Mouse (Mus musculus) gastrocnemius, adult 8-10 months (tissue): ENCODE measurements around the gene Rictor. TPM values are rescaled to one million over a fixed set of nuclear protein-coding genes. Genes with fewer than 3 reads are reported as not detected.

Experiments
- DNase-seq, 2 experiments: peaks; one replicate each; pipeline ENCODE4 v3.0.0; 2022; ENCODE audit warnings: low spot score in 2 of 2
- total RNA-seq, 4 experiments: library from RNA; stranded (reverse); gene quantifications; 2 replicates each; pipeline ENCODE4 v1.2.4; 2022

Rictor gene
- 10 to 100 TPM in 2 of 4 experiments, 1 to 10 TPM in 2; 9.1 to 13.3 (median 10.1) TPM for total RNA-seq

DNA sequence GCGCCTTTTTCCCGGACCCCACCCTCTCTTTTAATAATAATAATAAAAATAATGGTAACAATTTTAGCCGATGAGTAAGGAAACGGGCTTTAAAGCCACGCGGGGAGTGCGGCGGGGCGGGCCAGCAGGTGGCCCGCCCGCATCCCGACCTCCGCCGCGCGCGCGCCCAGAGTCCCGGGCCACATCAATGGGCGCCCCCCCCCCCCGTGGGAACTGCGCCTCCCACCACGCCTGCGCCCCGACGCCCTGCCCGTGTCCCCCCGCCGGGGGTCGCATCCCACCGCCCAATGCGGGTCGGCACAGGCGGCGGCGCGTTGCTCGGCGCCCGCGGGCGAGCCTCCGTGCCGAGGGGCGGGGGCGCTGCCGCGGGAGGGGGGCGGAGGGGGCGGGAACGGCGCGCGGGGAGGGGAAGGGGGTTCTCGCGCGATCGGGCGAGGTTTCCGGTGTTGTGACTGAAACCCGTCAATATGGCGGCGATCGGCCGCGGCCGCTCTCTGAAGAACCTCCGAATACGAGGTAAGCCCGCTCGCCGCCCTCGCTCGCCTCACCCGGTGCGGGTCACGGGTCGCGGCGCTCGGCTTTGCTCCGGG is at the start of gene Rictor:
Gene Rictor, plus strand, starts transcription at position 444 of the 590 bp plus-strand sequence.
- DNase-seq, result peak; percentile 53 to 60

DNA sequence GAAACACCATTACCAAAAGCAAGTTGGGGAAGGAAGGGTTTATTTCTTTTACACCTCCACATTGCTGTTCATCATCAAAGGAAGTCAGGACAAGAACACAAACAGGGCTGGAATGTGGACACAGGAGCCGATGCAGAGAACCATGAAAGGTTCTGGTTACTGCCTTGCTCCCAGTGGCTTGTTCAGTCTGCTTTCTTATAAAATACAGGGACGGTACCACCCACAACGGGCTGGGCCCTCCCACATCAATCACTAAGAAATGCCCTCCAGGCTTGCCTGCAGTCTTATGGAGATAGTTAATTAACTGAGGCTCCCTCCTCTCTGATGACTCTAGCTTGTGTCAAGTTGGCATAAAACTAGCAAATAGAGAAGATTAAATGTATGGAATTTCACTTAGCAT is 46.2 kb upstream of the Rictor start:
- DNase-seq, result no peak

DNA sequence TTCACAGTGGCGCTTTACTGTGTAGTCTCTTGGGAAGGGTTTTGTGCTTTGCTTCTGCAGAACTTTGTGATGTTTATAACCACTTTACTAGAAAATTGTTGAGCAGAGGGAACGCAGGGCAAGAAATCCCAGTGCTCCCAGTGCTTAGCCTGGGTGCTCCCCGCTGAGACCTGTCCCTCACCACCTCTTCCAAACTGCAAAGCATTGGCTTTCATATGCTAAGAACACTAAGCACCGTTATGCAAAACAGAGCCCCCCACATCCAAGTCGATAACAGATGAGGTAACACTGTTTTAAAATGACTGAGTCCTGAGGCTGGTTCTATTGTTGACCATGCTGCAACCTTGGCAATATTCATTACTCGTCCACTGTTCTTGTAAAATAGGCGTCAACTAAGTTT is 44.2 kb upstream of the Rictor start:
- DNase-seq, result no peak

DNA sequence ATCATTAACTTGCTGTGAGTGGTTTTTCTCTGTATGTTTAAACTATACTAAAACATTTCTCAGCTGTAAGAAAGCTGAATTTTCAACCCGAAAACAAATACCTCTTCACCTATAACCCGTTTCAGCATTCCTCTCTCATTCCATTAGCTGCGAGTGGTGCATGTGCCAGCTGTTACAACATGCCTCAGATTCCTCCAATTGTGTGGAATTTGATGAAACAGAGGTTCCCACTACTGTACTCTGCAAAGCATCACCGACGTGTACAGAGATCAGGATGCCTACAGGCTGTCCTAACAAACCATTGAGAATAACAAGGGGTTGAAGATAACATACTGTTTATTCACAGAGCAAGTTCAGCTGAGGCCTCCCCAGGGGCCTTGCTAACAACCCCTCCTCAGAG is 42.1 kb upstream of the Rictor start:
- DNase-seq, result no peak

DNA sequence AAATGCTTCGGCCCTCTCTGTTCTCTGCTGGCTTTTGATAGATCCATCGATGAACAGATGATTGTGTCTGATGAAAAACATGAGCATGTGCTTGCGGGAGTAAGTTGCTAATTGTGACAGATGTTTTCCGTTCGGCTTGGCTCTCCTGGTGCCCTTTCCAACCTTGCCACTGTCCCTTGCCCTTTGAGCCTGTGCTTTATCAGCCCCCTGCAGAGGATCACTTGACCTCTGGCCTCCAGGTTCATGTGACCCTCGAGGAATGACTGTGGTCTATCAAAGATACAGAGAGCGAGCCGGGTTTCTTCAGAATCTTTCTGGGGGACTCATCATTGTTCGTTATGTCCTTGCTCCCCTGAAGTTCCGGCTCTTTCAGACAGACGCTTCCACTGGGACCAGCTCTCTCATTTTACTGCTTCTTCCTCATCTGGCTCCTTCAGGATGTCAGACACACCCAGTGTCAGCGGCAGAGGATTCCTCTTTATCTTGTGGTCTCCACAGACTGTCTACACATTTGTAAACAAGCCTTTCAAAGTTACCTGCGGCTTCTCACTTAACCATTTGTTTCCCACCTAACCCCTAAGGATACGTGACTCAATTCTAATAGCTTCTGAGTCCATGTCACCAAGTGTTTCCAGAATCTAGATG is 39.3 kb upstream of the Rictor start:
- no peak for DNase-seq

DNA sequence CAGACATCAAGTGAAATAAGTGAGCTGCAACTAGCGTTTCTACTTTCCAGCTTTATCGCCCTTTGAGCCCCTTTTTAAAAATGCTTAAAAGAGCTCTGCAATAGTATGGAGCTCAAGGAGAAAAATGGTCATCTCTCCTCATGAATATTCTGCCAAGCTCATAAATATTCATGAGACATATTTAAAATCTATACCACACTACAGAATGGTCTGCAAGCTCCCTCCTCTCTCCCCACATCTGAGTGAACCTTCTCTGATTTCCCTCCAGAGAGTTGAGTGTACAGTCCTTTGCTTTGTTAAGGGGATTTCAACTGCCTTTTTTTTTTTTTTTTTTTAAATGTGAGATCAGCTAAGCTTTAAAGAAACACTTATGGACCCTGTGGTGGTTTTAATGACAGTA is 29.7 kb upstream of the Rictor start:
- no peak for DNase-seq

DNA sequence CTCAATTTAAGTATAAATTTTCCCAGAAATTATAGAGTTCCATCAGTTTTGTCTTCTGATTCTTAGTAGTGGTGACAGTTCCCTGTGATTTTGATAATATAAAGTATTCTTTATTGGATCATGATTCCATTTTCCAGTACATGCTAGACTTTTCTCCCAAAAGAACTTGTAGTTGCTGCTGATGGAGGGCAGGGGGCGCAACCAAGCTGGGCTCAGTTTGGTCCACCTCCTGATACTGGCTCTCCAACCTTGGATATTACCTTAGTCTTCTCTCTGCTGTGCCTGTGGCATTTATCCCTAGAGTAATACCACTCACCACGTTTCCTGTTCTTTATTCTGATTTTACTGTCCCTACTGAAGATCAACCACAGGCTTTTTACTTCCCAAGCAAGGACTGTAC is 6.0 kb upstream of the Rictor start:
- no peak for DNase-seq

DNA sequence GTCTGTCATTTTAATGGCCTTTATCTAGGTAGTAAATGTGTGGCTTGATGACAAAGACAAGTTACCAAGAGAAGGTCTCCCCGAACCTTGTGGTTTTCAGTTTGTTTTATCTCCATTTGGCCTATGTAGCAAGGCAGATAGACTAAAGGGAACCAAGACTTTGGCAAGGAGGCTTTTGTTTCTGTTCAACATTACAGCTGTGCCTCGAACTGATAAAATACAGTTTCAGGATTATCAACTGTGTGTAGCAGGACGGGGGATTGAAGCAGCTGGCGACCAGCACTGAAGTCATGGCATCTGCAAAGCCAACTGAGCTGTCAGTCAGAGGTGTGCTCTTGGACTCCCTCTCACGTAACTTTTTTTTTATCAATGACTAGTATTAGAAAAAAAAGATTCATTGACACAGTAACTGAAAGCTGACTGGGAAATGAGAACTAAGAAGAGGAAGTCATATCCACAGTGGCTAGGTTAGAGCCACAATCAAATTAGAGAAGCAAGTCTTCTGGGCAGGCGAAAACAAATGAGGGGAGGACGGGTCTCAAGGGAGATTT is 2.8 kb upstream of the Rictor start:
- DNase-seq, result no peak

DNA sequence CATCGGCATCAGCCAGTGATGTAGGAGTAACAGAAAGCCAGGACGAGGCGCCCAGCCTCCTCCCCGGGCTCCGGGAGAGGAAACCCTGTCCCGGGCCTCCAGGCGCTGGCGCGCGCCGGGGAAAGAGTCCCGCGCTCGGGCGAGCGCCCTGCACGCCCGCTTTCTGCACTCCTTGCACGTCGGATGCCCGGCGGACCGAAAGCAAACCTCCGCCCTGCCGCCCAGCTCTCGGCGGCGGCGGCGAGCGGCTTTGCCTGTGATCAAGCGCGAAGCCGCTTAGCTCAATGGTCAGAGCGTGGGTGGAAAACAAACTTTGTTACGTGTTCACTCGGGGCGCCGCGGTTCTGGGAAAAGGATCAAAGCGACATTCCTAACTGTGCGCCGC is 636 bp upstream of the Rictor start:
- DNase-seq, result peak; percentile 40 to 49

DNA sequence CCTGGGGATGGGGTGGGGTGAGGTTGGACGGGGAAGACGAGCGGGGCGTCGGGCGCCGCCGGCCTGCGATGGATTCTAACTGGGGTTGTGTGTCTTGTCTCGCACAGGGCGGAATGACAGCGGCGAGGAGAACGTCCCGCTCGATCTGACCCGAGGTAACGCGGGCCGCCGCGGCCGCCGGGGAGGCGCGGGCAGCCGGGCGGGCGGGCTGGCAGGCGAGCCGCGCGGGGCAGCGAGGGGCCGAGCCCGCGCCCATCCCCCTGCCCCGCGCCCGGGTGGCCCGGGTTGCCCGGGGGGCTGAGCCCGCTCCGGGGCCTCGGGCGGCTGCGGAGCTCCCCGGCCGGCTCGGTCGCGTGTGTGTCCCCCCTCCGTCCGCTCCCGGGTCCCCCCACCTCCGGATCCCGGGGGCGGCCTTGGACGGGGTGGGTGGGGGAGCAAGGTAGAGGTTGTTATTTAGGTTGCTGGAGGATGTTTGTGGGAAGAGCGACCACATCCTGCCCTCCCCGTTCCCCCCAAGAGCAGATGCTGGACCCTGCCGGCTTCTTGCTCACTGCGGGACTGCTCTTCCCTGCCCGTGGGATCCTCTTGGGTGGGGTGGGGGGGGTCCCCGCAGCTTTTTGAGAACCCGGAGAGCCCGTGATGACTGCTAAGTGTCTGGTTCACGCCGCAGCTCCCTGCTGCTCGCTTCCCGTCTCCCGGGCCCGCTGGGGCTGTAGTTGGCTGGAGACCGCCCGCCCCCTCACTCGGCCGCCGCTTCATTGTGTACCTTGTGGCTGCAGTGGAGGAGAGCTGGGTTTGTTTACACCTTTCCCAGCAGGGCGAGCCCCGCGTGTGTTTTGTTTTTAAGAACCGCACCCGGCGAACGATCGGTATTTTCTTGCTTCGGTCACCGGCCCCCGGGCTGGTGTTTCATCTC is 605 bp downstream of the Rictor start:
- DNase-seq, result no peak

DNA sequence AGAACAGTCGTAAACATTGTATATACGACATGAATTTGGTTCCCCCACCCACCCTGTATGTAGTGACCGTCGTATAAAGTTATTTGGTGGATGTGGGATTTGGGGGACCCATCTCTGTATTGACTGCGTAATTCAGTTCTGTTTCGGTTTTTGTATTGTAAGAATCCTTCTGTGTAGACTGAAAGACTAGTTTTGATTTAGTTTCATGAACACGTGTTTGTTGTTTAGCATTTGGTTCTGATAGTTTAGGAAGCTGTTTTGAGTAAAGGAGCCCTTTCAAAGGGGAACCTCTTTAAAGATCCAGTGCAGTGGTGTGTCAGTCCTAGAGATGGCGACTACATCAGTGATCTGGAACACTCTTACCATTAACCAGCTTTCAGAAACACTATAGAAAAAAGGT is 1.4 kb downstream of the Rictor start:
- no peak for DNase-seq

DNA sequence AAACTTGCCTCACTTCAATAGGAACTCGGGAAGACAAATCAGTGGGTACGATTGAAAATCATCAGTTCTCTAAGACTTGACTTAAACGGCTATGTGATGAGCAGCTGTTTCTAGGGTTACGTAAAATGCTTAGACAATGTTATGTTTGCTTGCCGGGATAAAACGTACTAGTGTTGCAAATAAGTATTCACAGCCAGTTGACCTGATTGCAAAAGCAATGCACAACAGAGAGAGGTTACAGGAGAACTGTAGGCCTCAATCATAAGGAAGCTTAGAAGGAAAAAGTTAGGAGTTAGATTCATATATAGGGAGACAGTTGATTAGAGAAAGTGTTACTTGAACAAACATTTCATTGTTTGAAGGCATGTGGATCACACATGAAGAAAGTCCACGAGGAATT is 2.2 kb downstream of the Rictor start:
- no peak for DNase-seq

DNA sequence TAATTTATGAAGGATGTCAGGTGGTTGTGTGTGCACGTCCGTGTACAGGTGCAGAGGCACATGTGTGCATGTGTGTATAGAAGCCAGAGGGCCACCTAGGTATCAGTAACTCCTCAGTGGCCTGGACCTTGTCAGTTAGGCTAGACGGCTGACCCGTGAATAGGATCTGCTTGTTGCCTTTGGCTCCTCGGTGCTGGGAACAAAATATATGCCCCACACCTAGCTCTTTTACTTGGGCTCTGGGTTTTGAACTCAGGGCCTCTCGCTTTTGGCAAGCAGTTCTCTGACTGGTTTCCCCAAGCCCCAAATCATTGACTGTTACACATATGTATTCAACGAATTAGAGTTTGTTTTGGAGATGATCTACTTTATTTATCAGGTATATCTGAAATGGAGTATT is 3.0 kb downstream of the Rictor start:
- DNase-seq, result no peak

DNA sequence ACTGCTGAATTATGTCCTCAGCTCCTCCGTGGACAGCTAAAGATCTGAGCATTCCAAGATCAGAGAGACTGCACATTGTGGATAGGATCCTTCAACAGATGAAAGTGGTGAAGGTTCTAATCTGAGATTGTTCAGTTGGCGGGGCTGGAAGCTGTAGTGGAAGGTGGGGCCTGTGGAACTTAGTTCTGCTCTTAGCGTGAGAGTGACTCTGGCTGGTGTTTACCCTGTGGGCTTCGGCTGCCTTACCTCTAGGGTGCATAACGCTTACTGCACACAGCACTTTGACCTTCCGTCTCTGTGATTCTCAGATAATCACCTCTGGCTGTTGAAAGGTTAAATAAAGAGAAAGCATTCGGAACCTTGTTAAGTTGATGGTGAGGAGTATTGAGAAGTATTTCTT is 6.6 kb downstream of the Rictor start:
- no peak for DNase-seq

DNA sequence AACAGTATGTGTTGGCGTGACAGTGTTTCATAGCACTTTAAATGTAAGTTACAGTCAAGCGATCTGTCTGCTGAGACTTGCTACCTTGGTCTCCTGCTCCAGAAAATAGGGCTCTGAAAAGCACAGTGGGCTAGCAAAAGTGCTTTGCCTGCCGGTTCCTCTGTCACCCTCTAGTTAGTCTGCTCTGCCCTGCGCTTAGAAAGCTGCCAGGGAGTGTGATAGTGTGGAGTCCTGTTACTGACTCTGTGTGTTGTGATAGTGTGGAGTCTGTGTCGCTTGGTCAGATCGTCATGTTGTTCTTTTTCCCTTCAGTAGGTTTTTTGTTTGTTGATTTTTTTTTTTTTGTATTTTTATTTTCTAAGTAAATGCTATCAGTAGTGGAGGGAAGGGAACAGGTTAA is 7.1 kb downstream of the Rictor start:
- DNase-seq, result no peak

DNA sequence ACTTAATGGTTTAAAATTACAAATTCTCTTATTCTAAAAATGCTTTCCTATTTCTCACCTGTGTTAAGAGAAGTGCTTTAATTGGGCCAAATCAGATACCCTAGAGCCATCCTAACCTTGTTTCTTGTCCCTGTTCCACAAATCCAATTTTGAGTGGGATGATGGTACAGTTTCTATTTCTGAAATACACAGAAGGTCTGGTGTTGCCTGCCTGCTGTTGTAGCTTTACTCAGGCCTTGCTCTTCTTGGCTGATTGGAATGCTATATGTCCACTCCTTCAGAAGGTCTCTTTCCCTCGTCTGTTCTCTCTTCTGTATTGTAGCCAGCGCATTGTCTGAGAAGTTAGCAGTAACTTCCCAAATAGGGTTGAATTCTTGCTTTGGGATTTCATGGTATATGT is 13.2 kb downstream of the Rictor start:
- no peak for DNase-seq

DNA sequence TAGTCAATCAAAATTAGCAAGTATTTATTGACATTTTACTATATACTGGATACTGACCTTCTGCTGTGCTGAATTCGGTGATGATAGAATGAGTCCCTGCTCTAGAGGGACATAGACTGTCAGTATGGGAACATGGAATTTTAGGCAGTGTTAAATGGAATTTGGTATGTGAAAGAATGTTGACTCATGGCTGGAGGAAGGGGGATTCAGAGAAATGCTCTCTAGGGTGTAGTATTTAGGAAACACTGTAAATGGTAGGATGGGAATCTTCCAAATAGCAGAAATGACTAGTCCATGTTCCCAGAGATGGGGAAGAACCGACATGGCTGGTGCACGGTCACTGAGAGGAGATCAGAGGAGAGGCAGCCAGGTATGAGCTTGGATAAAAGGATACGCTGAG is 13.6 kb downstream of the Rictor start:
- no peak for DNase-seq

DNA sequence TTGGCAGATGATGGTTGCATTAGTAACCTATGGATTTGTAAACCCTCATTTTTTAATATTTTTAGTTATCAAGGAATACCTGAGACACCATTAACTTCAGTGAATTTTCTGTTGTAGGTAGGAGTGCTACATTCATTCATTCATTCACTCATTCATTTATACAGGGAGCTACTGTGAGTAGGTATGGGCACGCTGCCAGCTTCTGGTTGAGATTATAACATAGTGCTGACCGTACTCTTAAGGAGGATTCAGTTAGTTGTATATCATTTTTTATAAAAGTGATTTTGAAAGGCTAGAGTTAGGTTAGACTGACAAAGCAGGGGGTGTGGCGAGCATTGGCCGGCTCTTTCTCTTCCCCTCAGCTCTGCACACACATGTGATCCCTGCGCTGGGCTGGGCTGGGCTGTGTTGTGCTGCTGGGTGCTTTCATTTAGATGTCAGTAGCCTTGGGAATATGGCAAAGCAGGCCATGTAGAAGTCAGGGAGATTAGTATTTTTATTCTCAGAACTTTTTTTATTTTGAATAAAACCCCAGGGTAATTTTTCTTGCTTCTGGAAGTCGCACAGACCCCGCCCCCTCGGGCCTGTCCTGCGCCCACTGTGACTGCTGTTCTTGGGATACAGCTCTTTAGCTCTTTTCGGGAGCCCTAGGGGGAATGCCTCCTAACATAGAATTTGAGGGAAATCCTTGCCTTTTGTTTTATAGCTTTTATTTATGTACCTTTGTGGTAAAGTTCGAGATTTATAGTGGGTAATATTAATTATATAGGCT is 14.4 kb downstream of the Rictor start:
- no peak for DNase-seq

DNA sequence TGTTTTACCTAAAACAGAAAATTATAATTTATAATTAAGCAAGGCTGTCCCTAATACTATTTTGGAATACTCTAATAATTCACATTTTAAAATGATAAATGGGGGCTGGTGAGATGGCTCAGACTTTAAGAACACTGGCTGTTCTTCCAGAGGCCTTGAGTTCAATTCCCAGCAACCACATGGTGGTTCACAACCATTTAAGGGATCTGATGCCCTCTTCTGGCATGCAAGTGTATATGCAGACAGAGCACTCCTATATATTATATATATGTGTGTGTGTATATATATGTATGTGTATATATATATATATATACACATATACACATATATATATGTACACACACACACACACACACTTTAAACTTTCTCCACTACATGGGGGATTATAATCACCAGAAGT is 15.2 kb downstream of the Rictor start:
- no peak for DNase-seq

DNA sequence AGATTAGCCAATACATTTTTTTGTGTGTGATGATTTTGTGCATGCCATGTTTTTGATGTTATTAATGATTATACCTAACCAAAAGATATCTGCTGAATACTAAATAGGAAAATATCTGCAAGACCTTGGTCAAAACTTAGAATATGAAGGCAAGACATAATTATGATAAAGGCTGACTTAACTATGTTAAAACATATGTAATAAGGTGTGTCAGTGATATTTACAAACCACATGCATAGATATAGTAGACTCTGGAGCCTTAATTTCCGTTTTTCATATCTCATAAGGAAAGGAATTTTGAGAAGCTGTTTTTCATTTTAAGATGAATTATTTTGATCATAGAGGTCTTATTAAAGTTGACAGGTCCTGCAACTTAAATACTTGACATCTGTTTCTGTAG is 16.3 kb downstream of the Rictor start:
- no peak for DNase-seq

DNA sequence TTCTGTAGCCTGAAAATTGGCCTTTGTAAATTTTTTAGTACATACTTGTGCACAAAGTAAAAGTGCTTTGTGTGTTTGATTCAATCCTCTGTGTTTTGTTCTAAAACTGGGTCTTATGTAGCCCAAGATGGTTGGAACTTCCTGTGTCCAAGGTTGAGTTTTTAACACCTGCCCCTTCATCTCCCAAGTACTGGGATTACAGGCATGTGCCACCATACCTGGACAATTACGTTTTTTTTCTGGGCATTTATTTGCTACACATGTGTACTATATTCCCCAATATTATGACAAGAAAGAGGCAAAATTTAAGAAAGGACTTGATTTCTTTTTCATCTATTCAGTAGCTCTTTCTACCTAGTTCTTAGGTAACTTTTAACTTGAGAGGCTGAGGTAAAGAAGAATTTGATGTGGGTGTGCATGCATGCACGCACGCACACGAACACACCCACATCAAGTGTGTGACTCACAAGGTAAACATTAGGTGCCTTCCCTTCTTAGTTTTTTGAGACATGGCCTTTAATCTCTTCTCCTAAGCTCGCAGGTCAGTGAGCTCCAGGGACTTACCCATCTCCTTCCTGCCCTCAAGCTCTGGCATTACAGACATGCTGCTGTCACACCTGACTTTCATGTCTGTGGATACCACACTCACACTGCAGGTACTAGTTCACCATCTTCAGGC is 18.1 kb downstream of the Rictor start:
- DNase-seq, result no peak
